Mouse (Mus musculus): Measurements from ENCODE around the gene Hist4h4. TPM values are rescaled to one million over a fixed set of nuclear protein-coding genes. Genes with fewer than 3 reads are reported as not detected.

Hist4h4 gene
- total RNA-seq (2012; rRNA removed) (78.2 and 135 TPM in 2 replicates), total RNA-seq (2014; rRNA removed) (2.7 and 3.6 TPM in 2 replicates), polyA plus RNA-seq (2012; ENCODE audit: insufficient read length, low read depth) (0.16 TPM in 2 replicates)

DNA sequence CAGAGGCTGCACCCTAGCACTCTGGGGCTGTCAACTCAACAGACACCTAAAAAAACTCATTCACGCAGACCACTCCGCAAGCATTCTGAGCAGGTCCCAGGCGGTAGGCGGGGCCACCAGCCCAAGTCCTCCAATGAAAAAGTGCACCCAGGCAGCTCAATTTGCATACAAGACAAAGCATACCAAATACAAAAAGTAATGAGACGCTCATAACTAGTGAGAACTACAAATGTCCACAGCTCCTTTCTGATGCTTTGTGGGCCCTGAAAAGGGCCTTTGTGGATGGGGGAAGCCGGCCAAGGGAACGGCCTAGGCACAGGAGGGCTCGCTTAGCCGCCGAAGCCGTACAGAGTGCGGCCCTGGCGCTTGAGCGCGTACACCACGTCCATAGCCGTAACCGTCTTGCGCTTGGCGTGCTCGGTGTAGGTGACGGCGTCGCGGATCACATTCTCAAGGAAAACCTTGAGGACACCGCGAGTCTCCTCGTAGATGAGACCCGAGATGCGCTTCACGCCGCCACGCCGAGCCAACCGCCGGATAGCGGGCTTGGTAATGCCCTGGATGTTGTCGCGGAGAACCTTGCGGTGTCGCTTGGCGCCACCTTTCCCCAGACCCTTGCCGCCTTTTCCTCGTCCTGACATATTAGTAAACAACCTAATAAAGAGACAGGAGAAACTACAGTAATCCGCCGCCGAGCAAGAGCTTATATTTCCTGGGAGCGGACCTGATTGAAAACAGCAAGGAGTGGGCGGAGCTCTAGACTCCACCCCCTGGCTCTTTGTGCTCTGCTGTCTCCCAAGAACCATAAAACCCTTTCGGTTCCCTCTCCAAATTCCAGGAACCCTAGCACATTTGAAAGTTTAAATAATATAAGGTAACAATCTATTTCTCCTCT lies at the start of gene Hist4h4:
Gene Hist4h4, minus strand, starts transcription at position 677 of the 895 bp plus-strand sequence.
- Histone ChIP-seq H3K9me3 (replicated peaks; ENCODE audit: low read length) (no peaks in the 10 kb centered on the region), H3K4me3 (replicated peaks in 1 of 3; ENCODE audit: low read depth in 2 of 3, low read length in 2 of 3, poor library complexity in 1 of 3) (peak within 1 kb of the TSS; percentile 48 to 83 (median 56)), H3K27me3 (replicated peaks) (no peaks in the 10 kb centered on the region), H3K9ac (ENCODE audit: insufficient read depth, low read depth) (peak within 1 kb of the TSS; percentile 78), H3K4me1 (ENCODE audit: control insufficient read depth in 1 of 2, insufficient read depth in 2 of 2) (peaks cover 2 to 35% of the 10 kb centered on the region in 2 experiments; a peak in 2 of 4 replicates), H3K4me2 (ENCODE audit: insufficient read depth, low read depth, poor library complexity, severe bottlenecking) (peak within 1 kb of the TSS; percentile 95), H3K79me2 (replicated peaks; ENCODE audit: control insufficient read depth, extremely low read depth, insufficient read depth, poor library complexity, severe bottlenecking) (peaks cover 7% of the 10 kb centered on the region), H3K27ac (ENCODE audit: insufficient read depth, low read depth) (peak within 1 kb of the TSS; percentile 100), H3K36me3 (replicated peaks in 1 of 2; ENCODE audit: control insufficient read depth in 1 of 2, insufficient read depth in 1 of 2, low read length in 1 of 2) (no peaks in the 10 kb centered on the region)
- TF ChIP-seq SMC3 (IDR thresholded peaks at IDR 0.05; ENCODE audit: low read depth, low read length) (peak; percentile 3; the same call in 1 of the 2 replicates), RCOR1 (conservative IDR thresholded peaks at IDR 0.05; ENCODE audit: low read depth, low read length) (peak; percentile 99), UBTF (IDR thresholded peaks at IDR 0.05; ENCODE audit: low read depth, low read length) (peak; percentile 95), CHD2 (IDR thresholded peaks at IDR 0.05; ENCODE audit: low read length) (peak; percentile 23; the same call in 1 of the 2 replicates), ELF1 (IDR thresholded peaks at IDR 0.05; ENCODE audit: low read depth, low read length) (peak; percentile 46; the same call in 1 of the 2 replicates), MAX (IDR thresholded peaks at IDR 0.05; ENCODE audit: low read length) (no peak; the same call in none of the 2 replicates), NRF1 (IDR thresholded peaks at IDR 0.05; ENCODE audit: low read depth, low read length) (no peak), CHD1 (IDR thresholded peaks at IDR 0.05; ENCODE audit: low read depth, low read length) (peak; percentile 11; the same call in 1 of the 2 replicates), SIN3A (IDR thresholded peaks at IDR 0.05; ENCODE audit: low read length) (peak; percentile 87), TBP (conservative IDR thresholded peaks at IDR 0.05; ENCODE audit: low read depth, low read length) (peak; percentile 99), MEF2A (IDR thresholded peaks at IDR 0.05; ENCODE audit: borderline replicate concordance, low read depth, low read length) (peak; percentile 29; the same call in 1 of the 2 replicates), ZNF384 (IDR thresholded peaks at IDR 0.05; ENCODE audit: low read depth, low read length) (peak; percentile 68), MXI1 (IDR thresholded peaks at IDR 0.05; ENCODE audit: low read depth, low read length) (peak; percentile 79), NELFE (IDR thresholded peaks at IDR 0.05; ENCODE audit: low read depth, low read length) (peak; percentile 100), JUN (IDR thresholded peaks at IDR 0.05; ENCODE audit: insufficient read depth, low read depth, low read length) (0 out of 2 replicates have a peak, but pooled peaks have one; percentile 14), HCFC1 (IDR thresholded peaks at IDR 0.05; ENCODE audit: low read depth, low read length) (peak; percentile 85), EP300 (IDR thresholded peaks at IDR 0.05; ENCODE audit: low read length) (no peak), ETS1 (conservative IDR thresholded peaks at IDR 0.05; ENCODE audit: low read depth, low read length) (no peak; the same call in none of the 2 replicates), JUND (conservative IDR thresholded peaks at IDR 0.05; ENCODE audit: low read depth, low read length) (peak; percentile 41; the same call in 1 of the 2 replicates), POLR2A (IDR thresholded peaks at IDR 0.05; ENCODE audit: low read depth, low read length) (peak; percentile 98), IRF4 (IDR thresholded peaks at IDR 0.05; ENCODE audit: low read depth, low read length) (peak; percentile 64; the same call in 1 of the 2 replicates), POLR2AphosphoS2 (IDR thresholded peaks at IDR 0.05; ENCODE audit: low read depth, low read length) (peak; percentile 99), BHLHE40 (IDR thresholded peaks at IDR 0.05; ENCODE audit: low read depth, low read length) (no peak), E2F4 (IDR thresholded peaks at IDR 0.05; ENCODE audit: insufficient replicate concordance, low read depth, low read length) (peak; percentile 84; the same call in 1 of the 2 replicates), ZMIZ1 (IDR thresholded peaks at IDR 0.05; ENCODE audit: low read depth, low read length) (peak; percentile 100), MYC (IDR thresholded peaks at IDR 0.05; ENCODE audit: low read depth, low read length) (peak; percentile 57; the same call in 1 of the 2 replicates), KAT2A (IDR thresholded peaks at IDR 0.05; ENCODE audit: insufficient replicate concordance, low read length) (peak; percentile 27; the same call in 1 of the 2 replicates), TCF12 (IDR thresholded peaks at IDR 0.05; ENCODE audit: low read depth, low read length) (peak; percentile 93), USF1 (IDR thresholded peaks at IDR 0.05; ENCODE audit: low read depth, low read length) (no peak), MAFK (IDR thresholded peaks at IDR 0.05; ENCODE audit: insufficient replicate concordance, low read length) (0 out of 2 replicates have a peak, but pooled peaks have one; percentile 41)
- in situ Hi-C loops (cut with MboI; ENCODE audit: low pct_ligation_motif_present, low pct_unique_long_range_greater_than_20kb, low sequenced_read_pairs): no loop called here
- peak; percentile 94 for DNase-seq (ENCODE audit: extremely low read depth)
- dilution Hi-C loops (cut with MboI; ENCODE audit: extremely low pct_ligation_motif_present, extremely low pct_unique_long_range_greater_than_20kb, low sequenced_read_pairs): no loop called here
